Mouse (Mus musculus) C2C12 (cell line): ENCODE measurements around the gene Ccn2. TPM values are rescaled to one million over a fixed set of nuclear protein-coding genes. Genes with fewer than 3 reads are reported as not detected.

Experiments used
- H3K27me3 ChIP-seq: one replicate; pipeline ENCODE4 v1.6.1; 2011; ENCODE audit not compliant: control insufficient read depth, insufficient read depth, insufficient read length
- H3K36me3 ChIP-seq: one replicate; pipeline ENCODE4 v1.6.1; 2011; ENCODE audit not compliant: control insufficient read depth, insufficient read depth
- H3K4me3 ChIP-seq: one replicate; pipeline ENCODE4 v1.5.1; 2011; ENCODE audit warnings: mild to moderate bottlenecking, control low read depth; ENCODE audit not compliant: poor library complexity, insufficient read depth, severe bottlenecking
- H3K79me2 ChIP-seq: one replicate; pipeline ENCODE4 v1.6.1; 2011; ENCODE audit not compliant: control insufficient read depth, insufficient read depth
- H3K79me3 ChIP-seq: one replicate; pipeline ENCODE4 v1.6.1; 2011; ENCODE audit warnings: low read depth, control low read depth
- H3ac ChIP-seq: one replicate; pipeline ENCODE3; 2011; ENCODE audit warnings: low read depth; ENCODE audit not compliant: control insufficient read depth, insufficient read length
- CEBPB ChIP-seq: IDR thresholded peaks from one replicate; pipeline ENCODE4 v1.6.1; 2011; ENCODE audit warnings: low read depth, mild to moderate bottlenecking, control low read depth, moderate library complexity
- CTCF ChIP-seq: IDR thresholded peaks from one replicate; pipeline ENCODE4 v1.5.1; 2011; ENCODE audit not compliant: control insufficient read depth, insufficient read depth, insufficient read length
- FOSL1 ChIP-seq: IDR thresholded peaks from one replicate; pipeline ENCODE4 v1.8.0; 2011; ENCODE audit warnings: mild to moderate bottlenecking, low read length; ENCODE audit not compliant: poor library complexity, insufficient read depth, severe bottlenecking
- MAX ChIP-seq: IDR thresholded peaks from one replicate; pipeline ENCODE4 v1.6.1; 2011; ENCODE audit warnings: mild to moderate bottlenecking, control low read depth
- MYOD1 ChIP-seq: IDR thresholded peaks from one replicate; pipeline ENCODE4 v1.6.1; 2011; ENCODE audit warnings: low read depth; ENCODE audit not compliant: control insufficient read depth, insufficient read length
- MYOG ChIP-seq: IDR thresholded peaks from one replicate; pipeline ENCODE4 v1.6.1; 2011; ENCODE audit not compliant: control insufficient read depth, insufficient read length; ENCODE audit errors: extremely low read depth
- USF1 ChIP-seq: IDR thresholded peaks from one replicate; pipeline ENCODE4 v1.6.1; 2011; ENCODE audit warnings: low read depth, mild to moderate bottlenecking, control low read depth, moderate library complexity
- polyA plus RNA-seq: library from polyadenylated mRNA; unstranded; fragments of >200 nt; fragmentation: generic; extraction: Trizol; gene quantifications from one replicate; pipeline ENCODE4 v1.2.1, GENCODE M21; 2012; ENCODE audit warnings: missing spikeins

The Ccn2 gene
- polyA plus RNA-seq, 1 experiment, result 55.2 TPM

DNA sequence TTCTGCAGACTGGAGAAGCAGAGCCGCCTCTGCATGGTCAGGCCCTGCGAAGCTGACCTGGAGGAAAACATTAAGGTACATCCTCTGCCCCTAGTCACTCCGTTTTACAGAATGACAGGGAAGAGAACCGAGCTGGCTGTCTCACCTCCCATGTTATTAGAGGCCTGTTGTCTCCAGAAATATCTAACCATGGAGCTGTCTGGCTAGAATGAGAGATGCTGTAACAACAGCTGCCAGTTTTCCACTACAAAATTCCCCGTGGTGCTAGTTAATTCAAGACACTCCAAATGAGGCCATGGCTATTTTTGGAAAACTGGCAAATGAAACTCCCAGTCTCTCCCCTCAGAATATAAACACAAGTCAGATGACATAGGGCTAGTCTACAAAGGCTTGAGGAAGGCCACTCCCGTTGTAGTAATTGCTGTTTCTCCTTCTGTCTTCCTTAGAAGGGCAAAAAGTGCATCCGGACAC lies 1.7 kb downstream of the Ccn2 start:
- no peaks in the 10 kb centered on the region for H3K27me3 ChIP-seq
- TF ChIP-seq MYOD1, result no peak
- no peak overlapping the region for H3ac ChIP-seq
- peak overlapping the region; percentile 55 for H3K4me3 ChIP-seq
- peaks cover 15% of the 10 kb centered on the region for H3K36me3 ChIP-seq
- no peaks in the 10 kb centered on the region for H3K79me3 ChIP-seq
- peaks cover 16% of the 10 kb centered on the region for H3K79me2 ChIP-seq

DNA sequence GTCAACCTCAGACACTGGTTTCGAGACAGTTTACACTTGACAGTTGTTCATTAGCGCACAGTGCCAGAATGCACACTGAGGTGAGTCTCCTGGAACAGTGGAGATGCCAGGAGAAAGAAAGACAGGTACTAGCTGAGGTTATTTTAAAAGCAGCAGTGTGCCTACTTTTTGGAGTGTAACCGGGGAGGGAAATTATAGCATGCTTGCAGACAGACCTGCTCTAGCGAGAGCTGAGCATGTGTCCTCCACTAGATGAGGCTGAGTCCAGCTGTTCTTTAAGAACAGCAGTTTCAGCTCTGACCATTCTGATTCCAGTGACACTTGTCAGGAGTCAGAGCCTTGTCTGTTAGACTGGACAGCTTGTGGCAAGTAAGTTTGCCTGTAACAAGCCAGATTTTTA lies 2.5 kb downstream of the Ccn2 start:
- H3K79me2 ChIP-seq, result peaks cover 16% of the 10 kb centered on the region
- peaks cover 15% of the 10 kb centered on the region for H3K36me3 ChIP-seq
- H3K4me3 ChIP-seq, result no peak overlapping the region
- TF ChIP-seq MAX, result no peak
- no peak for TF ChIP-seq MYOG
- no peak for TF ChIP-seq USF1
- TF ChIP-seq CTCF, result no peak
- TF ChIP-seq MYOD1, result no peak
- no peak for TF ChIP-seq CEBPB
- TF ChIP-seq FOSL1, result no peak
- no peaks in the 10 kb centered on the region for H3K27me3 ChIP-seq
- H3K79me3 ChIP-seq, result no peaks in the 10 kb centered on the region
- no peak overlapping the region for H3ac ChIP-seq

DNA sequence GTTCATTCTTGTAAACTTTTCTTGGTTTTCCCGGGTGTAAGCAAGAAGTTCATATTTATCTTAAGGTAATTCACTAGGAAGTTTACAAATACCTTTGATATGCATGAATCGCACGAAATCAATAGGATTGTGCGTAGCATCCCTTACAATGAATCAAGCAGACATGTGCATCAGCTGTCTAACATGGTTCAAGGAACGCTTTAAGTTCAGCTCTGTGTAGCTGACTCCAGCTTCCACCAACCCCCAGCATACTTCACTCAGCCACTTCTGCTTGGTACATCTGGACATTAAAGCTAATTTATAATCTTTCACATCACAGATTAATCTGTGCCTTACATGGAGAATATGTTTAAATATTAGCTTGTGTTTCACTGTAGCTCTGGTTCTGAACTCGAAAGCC lies 3.5 kb downstream of the Ccn2 start:
- TF ChIP-seq MAX, result no peak
- TF ChIP-seq USF1, result no peak
- TF ChIP-seq MYOG, result no peak
- TF ChIP-seq CTCF, result no peak
- TF ChIP-seq CEBPB, result no peak
- TF ChIP-seq MYOD1, result no peak
- no peak for TF ChIP-seq FOSL1
- Histone ChIP-seq H3ac (no peak overlapping the region), H3K4me3 (no peak overlapping the region), H3K36me3 (peaks cover 15% of the 10 kb centered on the region), H3K79me3 (no peaks in the 10 kb centered on the region), H3K27me3 (no peaks in the 10 kb centered on the region), H3K79me2 (peaks cover 16% of the 10 kb centered on the region)

DNA sequence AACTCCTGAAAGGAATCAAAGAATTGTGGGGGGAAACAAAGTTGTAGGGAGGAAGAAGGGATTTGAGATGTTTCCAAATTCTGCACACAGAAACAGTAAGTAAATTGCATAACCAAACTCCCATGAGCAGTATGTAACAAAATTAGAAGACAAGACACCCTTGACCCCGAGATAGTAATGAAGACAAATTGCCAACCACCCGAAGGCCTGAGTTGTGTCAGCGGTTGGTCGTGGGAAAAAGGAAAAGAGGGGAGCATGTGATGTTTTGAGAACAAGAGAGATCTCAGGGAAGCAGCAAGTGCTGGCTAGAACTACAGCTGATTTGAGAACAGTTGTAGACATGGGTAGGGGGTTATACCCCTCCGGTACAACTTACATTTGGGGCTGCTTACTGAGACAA lies 4.6 kb downstream of the Ccn2 start:
- Histone ChIP-seq H3K36me3 (peaks cover 15% of the 10 kb centered on the region), H3K27me3 (no peaks in the 10 kb centered on the region), H3K4me3 (no peak overlapping the region), H3ac (no peak overlapping the region), H3K79me3 (no peaks in the 10 kb centered on the region), H3K79me2 (peaks cover 16% of the 10 kb centered on the region)
- TF ChIP-seq MAX (no peak), MYOG (no peak), CTCF (no peak)

DNA sequence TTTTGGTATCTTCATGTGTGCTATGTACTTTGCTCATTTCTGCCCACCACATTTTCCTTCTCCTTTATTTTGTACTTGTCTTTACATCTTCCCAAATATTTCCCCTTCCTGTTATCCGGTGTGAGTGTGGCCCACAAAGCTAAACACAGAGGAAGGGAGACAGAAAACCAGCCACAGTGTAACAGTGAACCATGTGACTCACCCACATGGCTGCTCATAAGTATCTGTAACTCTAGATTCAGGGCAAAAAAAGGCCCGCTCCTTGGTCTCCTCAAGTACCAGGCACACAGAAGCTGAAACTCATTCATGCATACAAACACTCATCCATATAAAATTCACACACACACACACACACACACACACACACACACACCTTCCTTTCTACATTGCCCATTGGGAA lies 7.8 kb downstream of the Ccn2 start:
- no peaks in the 10 kb centered on the region for H3K79me3 ChIP-seq
- no peak for TF ChIP-seq MYOG
- peak; percentile 78 for TF ChIP-seq USF1

DNA sequence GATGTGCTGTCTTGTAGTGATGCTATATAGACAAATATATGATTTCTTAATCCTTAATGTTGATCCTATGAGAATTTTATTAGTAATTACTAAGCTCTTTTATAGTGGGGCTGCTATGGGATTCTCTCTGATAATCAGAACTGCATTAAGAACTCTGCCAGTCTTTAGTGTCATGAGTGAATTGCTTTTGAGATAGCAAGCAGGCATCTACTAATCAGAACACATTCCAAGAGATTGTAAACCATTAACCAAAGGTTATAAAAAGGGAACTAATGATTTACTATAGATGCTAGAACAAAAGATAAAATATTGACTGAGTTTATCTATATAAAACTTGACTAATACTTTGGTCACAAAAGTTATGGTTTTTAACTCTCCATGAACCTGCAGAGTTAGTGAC lies 8.5 kb downstream of the Ccn2 start:
- Histone ChIP-seq H3ac (no peak overlapping the region), H3K36me3 (no peaks in the 10 kb centered on the region), H3K27me3 (no peaks in the 10 kb centered on the region), H3K4me3 (no peak overlapping the region), H3K79me3 (no peaks in the 10 kb centered on the region), H3K79me2 (no peaks in the 10 kb centered on the region)
- TF ChIP-seq CEBPB (no peak), USF1 (no peak)

More for the DNA sequence above, 7.8 kb downstream of the Ccn2 start:
- H3K36me3 ChIP-seq, result peaks cover under 1% of the 10 kb centered on the region
- H3K79me2 ChIP-seq, result no peaks in the 10 kb centered on the region
- no peak overlapping the region for H3K4me3 ChIP-seq
- H3ac ChIP-seq, result no peak overlapping the region
- no peaks in the 10 kb centered on the region for H3K27me3 ChIP-seq

DNA sequence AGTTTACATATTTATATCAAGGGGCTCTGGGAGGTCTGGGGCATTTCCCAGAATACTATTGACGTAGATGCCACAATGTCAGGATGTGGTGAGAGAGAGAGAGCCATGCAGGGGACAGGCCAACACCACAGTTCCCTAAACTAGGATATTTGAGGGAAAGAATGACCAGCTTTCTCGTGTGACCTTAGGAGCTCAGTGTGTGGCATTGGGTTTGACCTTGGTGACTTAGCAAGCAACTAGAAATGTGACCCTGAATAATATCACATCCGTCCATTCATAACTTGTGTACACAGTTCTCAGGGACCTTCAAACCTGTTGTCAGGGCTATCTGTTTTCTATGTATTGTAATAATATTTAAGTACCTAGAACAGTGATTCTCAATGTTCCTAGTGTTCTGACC lies 13.9 kb downstream of the Ccn2 start:
- no peak overlapping the region for H3ac ChIP-seq
- no peaks in the 10 kb centered on the region for H3K79me3 ChIP-seq
- no peak overlapping the region for H3K4me3 ChIP-seq
- H3K27me3 ChIP-seq, result no peaks in the 10 kb centered on the region
- no peaks in the 10 kb centered on the region for H3K36me3 ChIP-seq
- no peaks in the 10 kb centered on the region for H3K79me2 ChIP-seq
- no peak for TF ChIP-seq CEBPB
- no peak for TF ChIP-seq MYOD1
- TF ChIP-seq MYOG, result no peak
- no peak for TF ChIP-seq MAX
